Mouse (Mus musculus) embryo, embryonic 11.5 days (tissue): ENCODE data around the gene Rpe.
A peak's percentile ranks its signal among the peaks of the same experiment; 100 is the strongest.
"Not testable (repeated sequence)": the region's sequence is repeated elsewhere in the genome, so short reads cannot be mapped to it uniquely, and the experiment has no call there.

Experiments used
- DNase-seq: peaks from one replicate; pipeline ENCODE4 v3.0.0-alpha.2; 2012; ENCODE audit warnings: low read depth, low spot score

Gene Rpe

GRCm38 (mm10) chr1:66700693-66701575 lies at the start of gene Rpe:
Gene Rpe, plus strand, starts transcription at chr1:66700831.
- peak; percentile 87 for DNase-seq

DNA sequence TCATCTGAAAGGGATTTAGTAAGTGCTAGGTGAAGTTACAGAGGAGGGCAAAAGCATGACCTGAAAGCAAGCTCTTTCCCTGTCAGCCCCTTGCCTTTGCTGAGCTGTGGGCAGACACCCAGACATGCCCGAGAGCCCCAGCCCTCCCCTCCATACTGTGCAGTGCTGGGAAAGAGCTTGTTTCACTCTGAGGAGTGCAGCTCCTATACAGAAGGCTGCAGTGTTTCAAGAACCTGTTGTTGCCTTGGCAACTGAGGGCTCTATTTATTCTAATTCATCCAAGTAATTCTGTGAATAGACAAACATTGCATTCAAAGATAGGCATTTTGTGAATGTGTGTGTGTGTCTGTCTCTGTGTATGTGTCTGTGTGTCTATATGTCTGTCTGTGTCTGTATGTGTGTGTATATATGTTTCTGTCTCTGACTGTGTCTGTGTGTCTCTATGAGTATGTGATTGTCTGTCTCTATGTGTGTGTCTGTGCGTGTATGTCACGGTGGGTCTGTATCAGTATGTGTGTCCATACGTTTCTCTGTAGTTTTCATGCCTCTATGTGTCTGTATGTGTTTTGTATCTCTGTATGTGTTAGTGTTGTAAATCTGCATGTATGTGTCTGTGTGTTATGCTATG lies 45.4 kb upstream of the Rpe start:
- DNase-seq: peak; percentile 19

GRCm38 (mm10) chr1:66655747-66656119 lies 44.9 kb upstream of the Rpe start:
- DNase-seq: peak; percentile 40

GRCm38 (mm10) chr1:66671475-66671874 lies 29.2 kb upstream of the Rpe start:
- no peak for DNase-seq

GRCm38 (mm10) chr1:66672812-66673211 lies 27.8 kb upstream of the Rpe start:
- DNase-seq: no peak

GRCm38 (mm10) chr1:66677928-66678327 lies 22.7 kb upstream of the Rpe start:
- no peak for DNase-seq

DNA sequence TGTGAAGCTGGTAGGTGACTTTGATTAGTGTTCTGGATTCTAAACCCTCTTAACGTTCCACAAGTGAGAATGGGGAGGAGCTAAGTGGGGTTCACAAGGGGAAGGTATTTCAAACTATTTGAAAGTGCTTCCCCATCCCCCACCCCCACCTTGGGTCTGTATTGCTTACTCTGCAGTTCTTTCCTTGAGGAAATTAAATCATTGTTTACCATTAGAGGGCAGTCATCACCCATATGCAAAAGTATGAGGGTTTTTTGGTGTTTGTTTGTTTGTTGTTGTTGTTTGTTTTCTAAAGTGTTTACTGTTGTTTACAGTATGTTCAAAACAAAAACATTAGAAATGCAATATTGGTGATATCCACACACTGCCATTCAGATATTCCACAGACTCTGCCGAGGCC lies 22.0 kb upstream of the Rpe start:
- no peak for DNase-seq

DNA sequence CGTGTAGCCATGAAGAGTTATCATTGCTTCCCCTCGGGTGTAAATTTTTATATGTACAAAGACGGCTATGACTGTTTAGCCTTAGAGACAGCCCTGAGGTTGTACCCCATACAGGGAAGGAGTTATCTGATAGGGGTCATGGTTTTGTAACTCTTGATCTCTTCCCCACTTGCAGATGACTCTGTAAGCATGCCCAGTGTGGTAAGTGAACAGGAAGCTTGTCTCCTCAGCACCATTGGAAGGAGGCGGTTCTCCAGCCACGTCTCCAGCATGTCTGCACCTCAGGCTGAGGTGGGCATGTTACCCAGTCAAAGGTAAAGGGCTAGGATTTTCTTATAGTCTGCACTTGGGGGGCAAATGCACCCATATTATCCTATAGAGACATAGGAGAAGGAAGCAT lies 17.7 kb upstream of the Rpe start:
- DNase-seq: no peak

GRCm38 (mm10) chr1:66691772-66692171 lies 8.9 kb upstream of the Rpe start:
- no peak for DNase-seq

GRCm38 (mm10) chr1:66692308-66692707 lies 8.3 kb upstream of the Rpe start:
- no peak for DNase-seq

DNA sequence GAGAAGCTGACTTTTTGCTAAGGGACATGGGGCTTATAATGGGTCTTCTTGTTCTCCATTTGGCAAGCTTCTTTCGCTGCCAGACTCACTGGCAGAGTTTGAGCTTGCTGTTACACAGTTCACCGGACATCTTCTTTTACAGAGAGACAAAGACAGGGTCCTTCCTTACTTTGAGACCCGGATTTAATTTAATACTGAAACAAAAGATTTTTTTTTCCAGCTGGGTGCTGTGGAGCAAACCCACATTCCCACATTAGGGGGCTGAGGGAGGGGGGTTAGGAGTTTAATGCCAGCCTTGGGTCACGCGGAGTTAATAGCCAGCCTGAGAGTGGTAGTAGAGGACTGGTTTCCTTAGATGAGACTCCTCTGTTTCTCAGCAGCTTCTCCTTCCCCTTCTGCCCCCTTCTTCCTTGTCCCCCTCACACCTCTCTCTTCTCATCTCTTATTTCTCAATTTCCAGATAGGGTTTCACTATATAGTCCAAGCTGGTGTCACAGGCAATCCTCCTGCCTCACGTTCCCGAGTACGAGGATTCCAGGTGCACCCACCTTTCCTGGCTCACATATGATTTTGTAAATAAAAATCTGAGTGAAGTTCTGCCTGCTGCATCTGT lies 7.7 kb upstream of the Rpe start:
- no peak for DNase-seq

- no peak for DNase-seq
These were observed 6.4 kb upstream of the Rpe start for GRCm38 (mm10) chr1:66694266-66694665.

DNA sequence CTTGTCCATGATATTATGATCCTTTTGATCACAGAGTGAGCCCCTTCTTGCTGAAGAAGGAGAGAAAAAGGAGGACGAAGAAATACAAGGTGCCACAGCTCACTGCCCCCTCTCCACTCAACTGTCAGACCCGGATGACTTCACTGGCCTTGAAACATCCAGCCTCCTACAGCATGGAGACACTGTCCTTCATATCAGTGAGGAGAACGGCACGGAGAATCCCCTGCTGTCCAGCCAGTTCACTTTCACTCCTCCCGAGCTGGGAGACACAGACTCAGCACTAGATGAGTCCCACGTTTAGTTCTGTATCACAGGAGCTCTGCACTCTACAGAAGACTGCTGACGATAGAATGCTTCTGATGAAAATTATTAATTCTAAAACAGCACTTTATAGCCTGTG lies 5.3 kb upstream of the Rpe start:
- DNase-seq: no peak

- DNase-seq: not testable (repeated sequence)
These were observed 1.0 kb upstream of the Rpe start for GRCm38 (mm10) chr1:66699630-66700029.

GRCm38 (mm10) chr1:66700149-66700692 lies 410 bp upstream of the Rpe start:
- no peak for DNase-seq

DNA sequence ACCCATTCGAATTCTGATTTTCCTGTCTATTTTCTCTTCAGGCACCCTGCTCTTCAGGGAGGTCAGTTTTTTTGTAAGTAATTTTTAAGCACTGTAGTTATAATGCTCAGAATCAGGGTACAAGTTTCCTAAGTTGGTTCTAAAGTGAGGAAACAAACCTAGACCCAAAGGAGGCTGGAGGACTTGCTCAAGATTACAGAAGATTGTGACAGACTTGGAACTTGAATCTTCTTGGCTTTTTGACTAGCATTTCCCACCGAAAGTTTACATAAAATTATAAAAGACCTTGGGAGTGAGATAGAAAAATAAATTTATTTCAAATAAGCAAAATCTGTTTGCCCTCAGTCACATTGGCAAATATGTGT lies 927 bp downstream of the Rpe start:
- DNase-seq: no peak

- no peak for DNase-seq
These were observed 2.2 kb downstream of the Rpe start for GRCm38 (mm10) chr1:66702623-66703345.

DNA sequence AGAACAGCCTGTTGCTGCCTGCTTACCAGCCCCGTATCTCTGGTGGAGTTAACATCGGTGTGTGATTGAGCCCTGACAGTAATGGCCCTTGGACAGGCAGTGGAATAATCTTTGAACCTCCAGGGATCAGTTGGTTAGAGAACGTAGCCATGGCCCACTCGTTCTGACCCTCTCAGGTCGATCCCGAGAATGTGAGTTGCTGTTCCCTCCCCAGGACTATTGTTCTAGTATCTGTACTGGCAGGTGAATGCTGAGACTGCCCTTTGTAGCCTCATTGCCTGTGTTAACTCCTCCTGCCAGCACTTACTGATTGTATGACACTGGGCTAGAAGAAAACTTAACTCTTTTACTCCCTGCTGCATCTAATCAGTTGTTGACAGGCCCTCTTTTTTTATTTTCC lies 3.9 kb downstream of the Rpe start:
- DNase-seq: no peak

GRCm38 (mm10) chr1:66712859-66713258 lies 12.2 kb downstream of the Rpe start:
- DNase-seq: no peak

GRCm38 (mm10) chr1:66730581-66730980 lies 29.9 kb downstream of the Rpe start:
- DNase-seq: no peak

GRCm38 (mm10) chr1:66768764-66769163 lies 68.1 kb downstream of the Rpe start:
- DNase-seq: no peak
